Mouse (Mus musculus): ENCODE data around the gene Ift20. TPM values are rescaled to one million over a fixed set of nuclear protein-coding genes. Genes with fewer than 3 reads are reported as not detected.

Gene Ift20
- polyA plus RNA-seq, 2 experiments = 133 to 185 TPM

DNA sequence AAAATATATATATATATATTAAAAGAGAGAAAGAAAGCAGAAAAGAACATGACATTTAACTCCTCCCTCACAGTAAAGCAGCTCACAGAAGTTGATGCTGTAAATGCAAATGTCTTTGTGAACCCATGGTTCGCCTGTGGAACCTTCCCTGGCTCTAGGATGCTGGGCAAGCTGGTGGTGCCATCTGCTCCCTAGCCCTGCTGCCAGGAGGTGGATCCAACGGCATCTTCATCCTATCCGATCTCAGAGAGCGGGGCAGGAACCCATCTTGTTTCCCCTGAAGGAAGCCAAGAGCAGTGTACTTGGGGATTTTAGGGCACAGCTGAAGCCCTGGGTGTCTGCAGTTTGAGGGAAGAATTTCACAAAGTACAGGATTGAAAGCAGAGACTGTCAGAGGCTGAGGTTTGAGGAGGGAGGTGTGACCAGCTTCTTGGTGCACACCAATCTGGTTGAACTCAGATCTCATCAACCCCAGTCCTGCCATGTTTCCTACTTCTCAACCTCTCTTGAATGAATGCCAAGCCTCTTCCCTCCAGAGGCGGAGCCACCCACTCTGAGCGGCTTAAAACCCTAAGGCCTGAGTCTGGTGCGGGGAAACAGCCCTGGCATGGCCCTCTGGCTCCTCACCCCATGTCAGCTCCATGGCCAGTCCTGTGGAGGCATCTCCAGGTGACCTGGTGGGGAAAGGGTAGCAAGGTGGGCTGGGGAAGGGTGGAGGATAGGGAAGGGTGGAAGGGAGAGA lies 33.1 kb upstream of the Ift20 start, which contains the start of gene Sebox:
Sebox (plus strand) TSS at position 539 of the 742 bp plus-strand sequence.
- Histone ChIP-seq H3K4me2 (replicated peaks; ENCODE audit: low read depth, low read length, severe bottlenecking) (no peak within 1 kb of the TSS), H3K4me3 (replicated peaks; ENCODE audit: low read length) (no peak within 1 kb of the TSS), H3K9me3 (ENCODE audit: control insufficient read depth, low read length) (no peaks in the 10 kb centered on the region), H3K27me3 (ENCODE audit: control insufficient read depth, insufficient read depth, low read length) (no peaks in the 10 kb centered on the region; the same call in 1 of the 2 replicates), H3K36me3 (ENCODE audit: control insufficient read depth, insufficient read depth, low read length) (peaks cover 24% of the 10 kb centered on the region), H3K4me1 (ENCODE audit: control insufficient read depth, insufficient read depth, low read length) (0 out of 2 replicates have a peak, but pooled peaks cover under 1% of the 10 kb centered on the region), H3K27ac (replicated peaks; ENCODE audit: low read depth, low read length) (no peak within 1 kb of the TSS), H3K9ac (ENCODE audit: low read depth, low read length, severe bottlenecking) (no peak within 1 kb of the TSS)
- DNase-seq (ENCODE audit: low spot score) (no peak), ATAC-seq (ENCODE audit: low FRiP score, low read depth) (no peak)
- TF ChIP-seq POLR2A (IDR thresholded peaks at IDR 0.05; ENCODE audit: borderline replicate concordance, extremely low read depth, insufficient read depth, insufficient read length) = no peak
- 68% methylated on average over 7 of the region's 7 CpGs for WGBS

DNA sequence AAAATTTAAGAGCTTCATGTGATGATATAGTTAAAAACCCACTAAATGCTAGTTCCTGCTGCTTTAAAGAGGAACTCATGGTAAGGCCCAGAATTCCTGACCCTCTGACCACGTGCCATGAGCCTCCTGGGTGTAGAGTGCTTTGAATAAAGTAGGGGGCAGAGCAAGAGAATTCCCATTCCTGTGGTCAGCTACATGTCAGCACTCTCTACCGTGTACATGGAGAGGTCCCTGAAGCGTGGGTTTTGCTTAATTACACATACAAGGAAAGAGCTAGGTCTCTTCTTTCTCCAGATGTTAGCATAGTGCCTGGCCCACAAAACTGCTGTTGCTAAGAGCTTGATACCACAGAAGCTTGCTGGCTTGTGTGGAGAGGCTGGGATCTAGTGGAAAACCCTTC lies 30.7 kb upstream of the Ift20 start:
- H3K4me2 ChIP-seq (replicated peaks; ENCODE audit: low read depth, low read length, severe bottlenecking) = no peak overlapping the region
- TF ChIP-seq POLR2A (IDR thresholded peaks at IDR 0.05; ENCODE audit: borderline replicate concordance, extremely low read depth, insufficient read depth, insufficient read length) = no peak
- H3K27me3 ChIP-seq (ENCODE audit: control insufficient read depth, insufficient read depth, low read length) = no peaks in the 10 kb centered on the region
- no peak overlapping the region for H3K9ac ChIP-seq (ENCODE audit: low read depth, low read length, severe bottlenecking)
- DNase-seq (ENCODE audit: low spot score) (no peak), ATAC-seq (ENCODE audit: low FRiP score, low read depth) (no peak)
- no peaks in the 10 kb centered on the region for H3K9me3 ChIP-seq (ENCODE audit: control insufficient read depth, low read length)
- H3K4me1 ChIP-seq (ENCODE audit: control insufficient read depth, insufficient read depth, low read length) = no peaks in the 10 kb centered on the region
- H3K36me3 ChIP-seq (ENCODE audit: control insufficient read depth, insufficient read depth, low read length) = peaks cover 35% of the 10 kb centered on the region
- H3K27ac ChIP-seq (replicated peaks; ENCODE audit: low read depth, low read length) = no peak overlapping the region
- 84% methylated on average over 3 of the region's 3 CpGs for WGBS
- H3K4me3 ChIP-seq (replicated peaks; ENCODE audit: low read length) = no peak overlapping the region

DNA sequence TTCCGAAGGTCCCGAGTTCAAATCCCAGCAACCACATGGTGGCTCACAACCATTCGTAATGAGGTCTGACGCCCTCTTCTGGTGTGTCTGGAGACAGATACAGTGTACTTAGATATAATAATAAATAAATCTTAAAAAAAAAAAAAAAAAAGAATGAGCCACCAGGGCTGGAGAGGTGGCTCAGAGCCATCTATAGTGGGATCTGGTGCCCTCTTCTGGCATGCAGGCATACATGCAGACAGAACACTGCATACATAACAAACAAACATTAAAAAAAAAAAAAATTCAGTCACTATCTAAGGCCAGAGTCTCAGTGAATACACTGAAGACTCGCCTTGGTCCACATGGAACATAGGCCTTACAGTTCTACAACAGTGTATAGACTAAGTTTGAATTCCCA lies 27.0 kb upstream of the Ift20 start:
- no peak overlapping the region for H3K4me3 ChIP-seq (replicated peaks; ENCODE audit: low read length)
- ATAC-seq (ENCODE audit: low FRiP score, low read depth) (no peak), DNase-seq (ENCODE audit: low spot score) (no peak)
- no peak overlapping the region for H3K27ac ChIP-seq (replicated peaks; ENCODE audit: low read depth, low read length)
- H3K4me1 ChIP-seq (ENCODE audit: control insufficient read depth, insufficient read depth, low read length) = peaks cover 5% of the 10 kb centered on the region
- TF ChIP-seq POLR2A (IDR thresholded peaks at IDR 0.05; ENCODE audit: borderline replicate concordance, extremely low read depth, insufficient read depth, insufficient read length) = no peak
- 83% methylated on average over 5 of the region's 5 CpGs for WGBS
- H3K36me3 ChIP-seq (ENCODE audit: control insufficient read depth, insufficient read depth, low read length) = peaks cover 41% of the 10 kb centered on the region
- no peak overlapping the region for H3K9ac ChIP-seq (ENCODE audit: low read depth, low read length, severe bottlenecking)
- no peaks in the 10 kb centered on the region for H3K27me3 ChIP-seq (ENCODE audit: control insufficient read depth, insufficient read depth, low read length)
- H3K4me2 ChIP-seq (replicated peaks; ENCODE audit: low read depth, low read length, severe bottlenecking) = no peak overlapping the region
- no peaks in the 10 kb centered on the region for H3K9me3 ChIP-seq (ENCODE audit: control insufficient read depth, low read length)

DNA sequence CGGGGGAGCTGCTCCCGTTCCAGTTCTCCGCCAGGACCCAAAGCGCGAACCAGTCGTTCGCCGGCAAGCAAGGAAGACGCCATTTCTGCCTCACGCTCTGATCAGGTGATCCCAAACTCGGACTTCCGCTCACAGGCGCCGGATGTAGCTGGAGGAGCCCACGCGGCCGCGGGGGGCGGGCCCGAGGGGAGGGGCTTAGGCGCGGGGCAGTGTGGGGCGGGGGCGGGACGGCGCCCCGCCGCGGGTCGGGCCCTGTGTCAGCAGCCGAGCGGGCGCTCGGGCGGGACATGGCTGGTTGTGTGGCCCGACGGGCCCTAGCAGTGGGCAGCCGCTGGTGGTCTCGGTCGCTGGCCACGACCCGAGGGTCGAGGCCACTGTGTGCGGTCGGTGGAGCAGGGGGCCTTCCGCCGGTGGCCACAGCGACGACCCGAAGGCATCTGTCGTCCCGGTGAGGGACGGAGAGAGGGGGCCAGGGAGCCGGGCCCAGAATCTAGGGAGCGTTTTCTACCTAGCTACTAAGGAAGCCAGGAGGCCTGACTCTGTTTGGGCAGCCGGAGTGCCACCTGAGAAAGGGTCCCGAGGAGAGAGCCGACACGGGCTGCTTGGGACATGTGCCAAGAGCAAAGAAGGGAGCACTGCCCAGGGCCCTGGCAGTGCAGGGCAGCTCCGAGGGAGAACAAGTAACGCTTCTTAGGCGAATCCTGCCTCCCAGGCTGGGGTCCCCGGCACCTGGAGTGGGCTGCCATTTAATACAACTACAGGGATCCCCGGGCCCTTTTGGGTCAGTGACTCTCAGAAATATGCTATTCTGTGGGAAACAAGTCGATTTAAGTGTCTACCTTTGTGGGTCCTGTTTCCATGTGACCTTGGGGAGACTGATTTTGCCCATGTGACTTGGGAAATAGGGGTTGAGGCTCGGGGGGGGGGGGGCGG lies 23.9 kb upstream of the Ift20 start, which contains the start of the genes Tmem199 and Poldip2:
Tmem199 (minus strand) TSS at position 148 of the 933 bp plus-strand sequence.
Poldip2 (plus strand) TSS at position 169 of the 933 bp plus-strand sequence.
- peak; percentile 96 for ATAC-seq (ENCODE audit: low FRiP score, low read depth)
- H3K9me3 ChIP-seq (ENCODE audit: control insufficient read depth, low read length) = no peaks in the 10 kb centered on the region
- H3K4me3 ChIP-seq (replicated peaks; ENCODE audit: low read length) = peak within 1 kb of the TSS; percentile 78
- peaks cover 5% of the 10 kb centered on the region for H3K4me1 ChIP-seq (ENCODE audit: control insufficient read depth, insufficient read depth, low read length)
- peak; percentile 94 for TF ChIP-seq POLR2A (IDR thresholded peaks at IDR 0.05; ENCODE audit: borderline replicate concordance, extremely low read depth, insufficient read depth, insufficient read length)
- peak within 1 kb of the TSS; percentile 76 for H3K4me2 ChIP-seq (replicated peaks; ENCODE audit: low read depth, low read length, severe bottlenecking)
- H3K36me3 ChIP-seq (ENCODE audit: control insufficient read depth, insufficient read depth, low read length) = peaks cover 50% of the 10 kb centered on the region
- 1% methylated on average over 40 of the region's 67 CpGs for WGBS
- peak within 1 kb of the TSS; percentile 89 for H3K9ac ChIP-seq (ENCODE audit: low read depth, low read length, severe bottlenecking)
- no peaks in the 10 kb centered on the region for H3K27me3 ChIP-seq (ENCODE audit: control insufficient read depth, insufficient read depth, low read length)
- peak; percentile 88 for DNase-seq (ENCODE audit: low spot score)
- peak within 1 kb of the TSS; percentile 84 for H3K27ac ChIP-seq (replicated peaks; ENCODE audit: low read depth, low read length)

Data from limb, embryonic 14.5 days (tissue).